Comparison of ENCODE assay signal across 21 mouse cellular contexts in genomic region chr11:70811471-70812240, GRCm38 (mm10). TPM values are rescaled to one million over a fixed set of nuclear protein-coding genes. Genes with fewer than 3 reads are reported as not detected.
DNase-seq lines count a peak whose midpoint lies in the region; ATAC-seq and TF ChIP-seq lines count a peak whose summit lies in the region.
"Had no signal": no experiment of that assay in that cellular context is flagged by ENCODE, and none has a peak within 500 bp of the region (broad histone marks: within the 10 kb centered on the region; RNA-seq: fewer than 3 reads in every experiment).

No protein-coding gene starts in this region.

- H3K9ac ChIP-seq in hindbrain, postnatal 0 days (replicated peaks; ENCODE audit: low read length): no peak overlapping the region
- no peak overlapping the region for H3K9ac ChIP-seq in hindbrain, embryonic 13.5 days
- H3K9ac ChIP-seq: embryonic facial prominence, embryonic 12.5 days; forebrain, embryonic 13.5 days; neural tube, embryonic 12.5 days had no signal

- 49% methylated on average over 13 of the region's 13 CpGs for WGBS in hindbrain, postnatal 0 days
- WGBS in hindbrain, embryonic 13.5 days: 75% methylated on average over 13 of the region's 13 CpGs
- WGBS in bone marrow, adult 2 months: 74% methylated on average over 13 of the region's 13 CpGs

- TF ChIP-seq POLR2A in bone marrow, adult 2 months (IDR thresholded peaks at IDR 0.05; ENCODE audit: borderline replicate concordance, control insufficient read depth, low read depth, low read length): no peak
- TF ChIP-seq POLR2A in brain, embryonic 14.5 days (IDR thresholded peaks at IDR 0.05; ENCODE audit: borderline replicate concordance, extremely low read depth, insufficient read depth, insufficient read length, poor library complexity, severe bottlenecking): no peak

- H3K4me3 ChIP-seq in hindbrain, postnatal 0 days (ENCODE audit: low read length): no peak overlapping the region
- H3K4me3 ChIP-seq in hindbrain, embryonic 13.5 days: no peak overlapping the region
- peak overlapping the region; percentile 15 for H3K4me3 ChIP-seq in bone marrow, adult 2 months (replicated peaks; ENCODE audit: control insufficient read depth, low read depth, low read length)
- H3K4me3 ChIP-seq: embryonic facial prominence, embryonic 12.5 days; erythroblast, embryonic 14.5 days; forebrain, embryonic 13.5 days; hindbrain, embryonic 10.5 days; neural tube, embryonic 12.5 days had no signal

- H3K4me2 ChIP-seq in hindbrain, postnatal 0 days (ENCODE audit: low read depth, low read length): no peak overlapping the region
- H3K4me2 ChIP-seq in hindbrain, embryonic 13.5 days: no peak overlapping the region
- H3K4me2 ChIP-seq: embryonic facial prominence, embryonic 12.5 days; forebrain, embryonic 13.5 days; neural tube, embryonic 12.5 days had no signal

- peak; percentile 11 for DNase-seq in hindbrain, postnatal 0 days (ENCODE audit: low spot score)
- peak; percentile 23 for DNase-seq in brain, embryonic 14.5 days (ENCODE audit: low read depth)
- peak; percentile 23 for DNase-seq in retina, embryonic 14.5 days (ENCODE audit: low spot score)
- no peak for DNase-seq in neural tube, embryonic 10.5 days (ENCODE audit: extremely low spot score, low spot score)
- no peak for DNase-seq in adrenal gland, postnatal 14 days
- DNase-seq: adrenal gland, adult 8-10 months; gastrocnemius, postnatal 36 days; kidney, adult 8-10 months; kidney, postnatal 25 days; liver; lung, postnatal 14 days; right cerebral cortex, postnatal 14 days had no signal

- no peak for ATAC-seq in hindbrain, postnatal 0 days
- ATAC-seq in hindbrain, embryonic 13.5 days (ENCODE audit: low FRiP score): no peak
- ATAC-seq: forebrain, embryonic 13.5 days had no signal

- no peaks in the 10 kb centered on the region for H3K36me3 ChIP-seq in hindbrain, postnatal 0 days (ENCODE audit: insufficient read depth, low read length)
- H3K36me3 ChIP-seq in hindbrain, embryonic 13.5 days: no peaks in the 10 kb centered on the region
- H3K36me3 ChIP-seq: embryonic facial prominence, embryonic 12.5 days; hindbrain, embryonic 10.5 days; neural tube, embryonic 12.5 days had no signal

- H3K27ac ChIP-seq in hindbrain, postnatal 0 days: no peak overlapping the region
- no peak overlapping the region for H3K27ac ChIP-seq in hindbrain, embryonic 13.5 days
- peak overlapping the region; percentile 62 for H3K27ac ChIP-seq in bone marrow, adult 2 months (ENCODE audit: control insufficient read depth, insufficient read depth, low read depth, low read length, poor library complexity)
- H3K27ac ChIP-seq: embryonic facial prominence, embryonic 12.5 days; forebrain, embryonic 13.5 days; hindbrain, embryonic 10.5 days; neural tube, embryonic 12.5 days; stomach, postnatal 0 days had no signal

- no peaks in the 10 kb centered on the region for H3K27me3 ChIP-seq in hindbrain, postnatal 0 days (ENCODE audit: insufficient read depth, low read length)
- no peaks in the 10 kb centered on the region for H3K27me3 ChIP-seq in hindbrain, embryonic 13.5 days
- H3K27me3 ChIP-seq: forebrain, embryonic 13.5 days; neural tube, embryonic 12.5 days had no signal

- no peaks in the 10 kb centered on the region for H3K9me3 ChIP-seq in hindbrain, postnatal 0 days (ENCODE audit: low read length)
- H3K9me3 ChIP-seq in hindbrain, embryonic 13.5 days: no peaks in the 10 kb centered on the region
- H3K9me3 ChIP-seq: embryonic facial prominence, embryonic 12.5 days; forebrain, embryonic 13.5 days; hindbrain, embryonic 10.5 days; neural tube, embryonic 12.5 days had no signal

- TF ChIP-seq CTCF in hindbrain, postnatal 0 days (IDR thresholded peaks at IDR 0.05; ENCODE audit: low read depth): no peak
- no peak for TF ChIP-seq CTCF in bone marrow, adult 2 months (IDR thresholded peaks at IDR 0.05; ENCODE audit: control insufficient read depth, insufficient read depth, low read length)
- no peak for TF ChIP-seq CTCF in brain, embryonic 14.5 days (IDR thresholded peaks at IDR 0.05; ENCODE audit: borderline replicate concordance, extremely low read depth, insufficient read depth, insufficient read length)

- no peaks in the 10 kb centered on the region for H3K4me1 ChIP-seq in hindbrain, postnatal 0 days (ENCODE audit: insufficient read depth, low read length)
- no peaks in the 10 kb centered on the region for H3K4me1 ChIP-seq in hindbrain, embryonic 13.5 days (replicated peaks)
- peaks cover 3% of the 10 kb centered on the region; the same call in 1 of the 2 replicates for H3K4me1 ChIP-seq in bone marrow, adult 2 months (ENCODE audit: control insufficient read depth, insufficient read depth, low read length)
- H3K4me1 ChIP-seq: embryonic facial prominence, embryonic 12.5 days; forebrain, embryonic 13.5 days; neural tube, embryonic 12.5 days had no signal

RNA-seq across cellular contexts. Expression of gene Scimp, which starts 0.7 kb away (rescaled TPM):
- not detected in 2 replicates for total RNA-seq in hindbrain, postnatal 0 days (2014; rRNA removed)
- 0.14 TPM in 1 of 2 replicates, not detected in the other for polyA plus RNA-seq in hindbrain, postnatal 0 days (2015; fragmentation: Nextera tagmentation; extraction: Ambion mirVana)
- polyA plus RNA-seq in hindbrain, embryonic 13.5 days (2015; fragmentation: Nextera tagmentation; extraction: Ambion mirVana): 0.30 TPM in 1 of 2 replicates, not detected in the other
- 1.9 TPM in 1 of 2 replicates, not detected in the other for polyA plus RNA-seq in bone marrow, adult 2 months (2011; ENCODE audit: insufficient read depth, insufficient read length, low replicate concordance, missing spikeins)
- not detected in 2 replicates for polyA plus RNA-seq in brain, embryonic 14.5 days (2012; rRNA removed)
- 0.41 and 1.2 TPM in 2 replicates for total RNA-seq in adrenal gland, postnatal 14 days (2021)
- total RNA-seq: gastrocnemius, postnatal 36 days; left cerebral cortex, postnatal 36 days had no signal
- polyA plus RNA-seq: embryonic facial prominence, embryonic 12.5 days; erythroblast, embryonic 14.5 days; forebrain, embryonic 13.5 days; hindbrain, embryonic 10.5 days; neural tube, embryonic 12.5 days had no signal

RNA-seq across cellular contexts. Expression of gene Rabep1, which starts 32.9 kb away (rescaled TPM):
- total RNA-seq in hindbrain, postnatal 0 days (2014; rRNA removed): 45.7 and 47.1 TPM in 2 replicates
- polyA plus RNA-seq in hindbrain, postnatal 0 days (2015; fragmentation: Nextera tagmentation; extraction: Ambion mirVana): 101 and 104 TPM in 2 replicates
- polyA plus RNA-seq in hindbrain, embryonic 13.5 days (2015; fragmentation: Nextera tagmentation; extraction: Ambion mirVana): 83.1 and 87.5 TPM in 2 replicates
- 12.6 and 28.8 TPM in 2 replicates for polyA plus RNA-seq in bone marrow, adult 2 months (2011; ENCODE audit: insufficient read depth, insufficient read length, low replicate concordance, missing spikeins)
- polyA plus RNA-seq in brain, embryonic 14.5 days (2012; rRNA removed): 20.3 and 33.9 TPM in 2 replicates
- total RNA-seq in adrenal gland, postnatal 14 days (2021): 97.4 and 109 TPM in 2 replicates

RNA-seq across cellular contexts. Expression of gene Zfp3, which starts 47.6 kb away (rescaled TPM):
- total RNA-seq in hindbrain, postnatal 0 days (2014; rRNA removed): 6.8 and 9.8 TPM in 2 replicates
- 10.2 and 11.2 TPM in 2 replicates for polyA plus RNA-seq in hindbrain, postnatal 0 days (2015; fragmentation: Nextera tagmentation; extraction: Ambion mirVana)
- polyA plus RNA-seq in hindbrain, embryonic 13.5 days (2015; fragmentation: Nextera tagmentation; extraction: Ambion mirVana): 14.2 and 15.0 TPM in 2 replicates
- polyA plus RNA-seq in bone marrow, adult 2 months (2011; ENCODE audit: insufficient read depth, insufficient read length, low replicate concordance, missing spikeins): 1.1 and 1.7 TPM in 2 replicates
- 5.8 and 7.7 TPM in 2 replicates for polyA plus RNA-seq in brain, embryonic 14.5 days (2012; rRNA removed)
- 8.7 and 10.3 TPM in 2 replicates for total RNA-seq in adrenal gland, postnatal 14 days (2021)

Comparison
In these comparisons a context has a peak if more than half of its experiments do, and no peak if none do; other contexts are left out.
1. DNase-seq: peak in hindbrain, postnatal 0 days (single experiment), brain, embryonic 14.5 days (single experiment) and retina, embryonic 14.5 days (single experiment); none in neural tube, embryonic 10.5 days (single experiment) and adrenal gland, postnatal 14 days (single experiment).